Mouse (Mus musculus): ENCODE data around the gene Olfr1328. TPM values are rescaled to one million over a fixed set of nuclear protein-coding genes. Genes with fewer than 3 reads are reported as not detected.

The Olfr1328 gene
- polyA plus RNA-seq (2015; fragmentation: Nextera tagmentation; extraction: Ambion mirVana), result not detected in 2 replicates

GRCm38 (mm10) chr4:118938512-118938911 lies at the start of gene Olfr1328:
Gene Olfr1328, minus strand, starts transcription at chr4:118938612.

DNA sequence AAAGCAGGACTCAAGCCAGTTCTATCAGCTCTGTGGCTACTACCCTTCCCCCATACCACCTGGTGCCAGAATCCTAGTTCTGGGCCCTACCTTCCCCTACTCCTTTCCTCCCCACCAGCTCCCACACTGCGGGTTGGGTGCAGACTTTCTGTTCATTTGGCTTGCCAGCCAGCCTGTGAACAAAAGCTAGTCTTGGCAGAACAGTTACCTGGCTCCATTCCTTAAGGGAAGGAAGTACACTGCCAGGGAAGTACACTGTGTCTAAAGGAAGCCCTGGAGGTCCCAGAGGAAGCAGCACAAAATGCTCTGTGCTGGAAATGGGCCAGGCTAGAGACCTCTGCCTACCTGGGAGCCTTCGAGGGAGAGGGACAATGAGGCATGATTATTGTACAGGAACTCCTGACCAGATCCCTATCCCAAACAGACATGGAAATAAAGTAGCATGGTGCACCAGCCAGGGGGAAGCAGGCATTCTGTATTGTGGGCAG lies 22.8 kb upstream of the Olfr1328 start, which contains the start of gene Lao1:
Lao1 (plus strand) TSS at position 438 of the 488 bp plus-strand sequence.

DNA sequence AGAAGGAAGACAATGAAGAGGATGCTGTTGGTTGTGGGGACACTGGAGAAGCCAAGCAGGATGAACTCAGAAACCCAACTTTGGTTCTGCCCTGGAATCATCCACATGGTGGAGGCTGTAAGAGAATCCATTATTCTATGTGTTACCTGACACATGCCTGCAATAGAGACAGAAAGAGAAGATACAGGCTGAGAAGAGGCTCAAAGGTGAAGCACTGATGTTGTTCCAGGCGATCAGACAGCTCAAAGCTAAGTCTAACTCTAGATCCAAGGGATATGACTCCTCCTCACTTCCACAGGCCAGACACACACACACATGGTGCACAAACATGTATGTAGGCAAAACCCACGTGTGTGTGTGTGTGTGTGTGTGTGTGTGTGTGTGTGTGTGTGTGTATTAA lies 21.0 kb downstream of the Olfr1328 start, which contains the start of gene Olfr1329:
Olfr1329 (minus strand) TSS at position 101 of the 400 bp plus-strand sequence.

GRCm38 (mm10) chr4:118888297-118888696 lies 50.1 kb downstream of the Olfr1328 start, which contains the start of gene Olfr1330:
Gene Olfr1330, plus strand, starts transcription at chr4:118888597.

Other genes starting within 250 kb of the Olfr1328 start
- not detected in 2 replicates for gene Olfr1342, start 245.9 kb downstream of the Olfr1328 start, polyA plus RNA-seq (2015; fragmentation: Nextera tagmentation; extraction: Ambion mirVana)
- gene Olfr1341, start 235.1 kb downstream of the Olfr1328 start, polyA plus RNA-seq (2015; fragmentation: Nextera tagmentation; extraction: Ambion mirVana), result not detected in 2 replicates
- gene Olfr1340, start 218.5 kb downstream of the Olfr1328 start, polyA plus RNA-seq (2015; fragmentation: Nextera tagmentation; extraction: Ambion mirVana), result not detected in 2 replicates
- gene Olfr1339, start 206.4 kb downstream of the Olfr1328 start, polyA plus RNA-seq (2015; fragmentation: Nextera tagmentation; extraction: Ambion mirVana), result not detected in 2 replicates
- gene Olfr1338, start 179.9 kb downstream of the Olfr1328 start, polyA plus RNA-seq (2015; fragmentation: Nextera tagmentation; extraction: Ambion mirVana), result not detected in 2 replicates
- not detected in 2 replicates for gene Olfr1337, start 156.0 kb downstream of the Olfr1328 start, polyA plus RNA-seq (2015; fragmentation: Nextera tagmentation; extraction: Ambion mirVana)
- gene Olfr1335, start 128.7 kb downstream of the Olfr1328 start, polyA plus RNA-seq (2015; fragmentation: Nextera tagmentation; extraction: Ambion mirVana), result not detected in 2 replicates
- gene Olfr1333, start 102.3 kb downstream of the Olfr1328 start, polyA plus RNA-seq (2015; fragmentation: Nextera tagmentation; extraction: Ambion mirVana), result not detected in 2 replicates
- not detected in 2 replicates for gene Olfr1331, start 74.0 kb downstream of the Olfr1328 start, polyA plus RNA-seq (2015; fragmentation: Nextera tagmentation; extraction: Ambion mirVana)
- gene Olfr1330, start 50.0 kb downstream of the Olfr1328 start, polyA plus RNA-seq (2015; fragmentation: Nextera tagmentation; extraction: Ambion mirVana), result not detected in 2 replicates
- not detected in 2 replicates for gene Olfr1329, start 21.1 kb downstream of the Olfr1328 start, polyA plus RNA-seq (2015; fragmentation: Nextera tagmentation; extraction: Ambion mirVana)
- not detected in 2 replicates for gene Lao1, start 23.0 kb upstream of the Olfr1328 start, polyA plus RNA-seq (2015; fragmentation: Nextera tagmentation; extraction: Ambion mirVana)
- gene Slc2a1, start 170.1 kb upstream of the Olfr1328 start, polyA plus RNA-seq (2015; fragmentation: Nextera tagmentation; extraction: Ambion mirVana), result 62.8 and 74.3 TPM in 2 replicates
- gene Zfp691, start 235.6 kb upstream of the Olfr1328 start, polyA plus RNA-seq (2015; fragmentation: Nextera tagmentation; extraction: Ambion mirVana), result 3.7 and 3.8 TPM in 2 replicates

Measured in urinary bladder, postnatal 0 days (tissue).